Mouse (Mus musculus): Measurements from ENCODE around the gene Ccdc28b. TPM values are rescaled to one million over a fixed set of nuclear protein-coding genes. Genes with fewer than 3 reads are reported as not detected.

Ccdc28b gene
- total and polyA plus RNA-seq, 2 experiments from 2014 or later = 55.1 to 58.0 TPM

DNA sequence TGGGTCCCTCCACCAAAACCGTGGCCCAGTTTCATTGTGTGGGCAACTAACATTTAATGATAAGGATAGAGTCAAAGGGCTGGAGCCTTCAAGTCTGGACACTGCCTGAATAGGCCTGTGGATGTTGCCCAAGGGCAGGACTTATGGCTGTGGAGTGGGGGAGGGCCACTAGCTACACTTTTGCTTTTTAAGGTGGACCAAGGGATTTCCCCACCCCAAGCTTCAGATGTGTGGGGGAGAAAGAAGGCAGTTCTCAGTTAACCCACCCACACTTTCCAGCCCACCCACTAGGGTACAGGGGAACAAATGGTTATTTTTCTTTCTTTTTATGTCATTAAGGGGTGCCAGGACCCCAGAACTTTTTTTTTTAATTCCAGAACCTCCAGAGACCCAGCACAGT, 39.4 kb downstream of the Ccdc28b start:
- TF ChIP-seq CTCF (IDR thresholded peaks at IDR 0.05; ENCODE audit: low read depth) = no peak
- TF ChIP-seq EP300 (IDR thresholded peaks at IDR 0.05; ENCODE audit: low read depth) = no peak
- DNase-seq (ENCODE audit: low spot score) (no peak), ATAC-seq (ENCODE audit: insufficient read depth, low read depth) (no peak)
- Histone ChIP-seq H3K4me2 (ENCODE audit: low read depth, low read length) (peak overlapping the region; percentile 73), H3K9ac (replicated peaks; ENCODE audit: low read depth, low read length) (peak overlapping the region; percentile 50; the same call in 1 of the 2 replicates), H3K4me3 (ENCODE audit: low read depth, low read length) (peak overlapping the region; percentile 50), H3K9me3 (replicated peaks; ENCODE audit: control insufficient read depth, low read length) (no peaks in the 10 kb centered on the region), H3K27ac (ENCODE audit: low read depth) (peak overlapping the region; percentile 61), H3K4me1 (ENCODE audit: control insufficient read depth, insufficient read depth) (peaks cover 6% of the 10 kb centered on the region; the same call in 1 of the 2 replicates), H3K36me3 (replicated peaks; ENCODE audit: control insufficient read depth, insufficient read depth, low read length) (no peaks in the 10 kb centered on the region), H3K27me3 (ENCODE audit: control insufficient read depth, insufficient read depth, low read length) (no peaks in the 10 kb centered on the region)
- 67% methylated on average over 1 of the region's 1 CpGs for WGBS

DNA sequence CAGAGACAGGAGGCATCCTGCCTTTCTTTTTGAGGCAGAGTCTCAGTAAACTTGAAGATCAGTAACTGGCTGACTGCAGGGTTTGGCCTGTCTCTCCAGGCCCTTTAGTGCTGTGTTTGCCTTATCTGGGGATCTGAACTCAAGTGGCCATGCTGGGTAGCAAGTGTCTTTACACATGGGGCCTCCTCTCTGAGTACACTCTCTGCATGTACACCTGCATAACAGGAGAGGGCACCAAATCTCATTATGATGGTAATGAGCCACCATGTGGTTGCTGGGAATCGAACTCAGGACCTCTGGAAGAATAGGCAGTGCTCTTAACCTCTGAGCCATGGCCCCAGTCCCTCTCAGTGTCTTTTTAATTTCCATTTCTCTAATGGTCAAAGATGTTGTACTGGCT, 41.5 kb downstream of the Ccdc28b start:
- Histone ChIP-seq H3K4me1 (ENCODE audit: control insufficient read depth, insufficient read depth) (peaks cover 14% of the 10 kb centered on the region), H3K27me3 (ENCODE audit: control insufficient read depth, insufficient read depth, low read length) (no peaks in the 10 kb centered on the region), H3K4me2 (ENCODE audit: low read depth, low read length) (no peak overlapping the region), H3K9ac (replicated peaks; ENCODE audit: low read depth, low read length) (no peak overlapping the region), H3K27ac (ENCODE audit: low read depth) (no peak overlapping the region), H3K4me3 (ENCODE audit: low read depth, low read length) (no peak overlapping the region), H3K9me3 (replicated peaks; ENCODE audit: control insufficient read depth, low read length) (no peaks in the 10 kb centered on the region), H3K36me3 (replicated peaks; ENCODE audit: control insufficient read depth, insufficient read depth, low read length) (no peaks in the 10 kb centered on the region)
- 85% methylated on average over 1 of the region's 1 CpGs for WGBS
- no peak for DNase-seq (ENCODE audit: low spot score)
- TF ChIP-seq CTCF (IDR thresholded peaks at IDR 0.05; ENCODE audit: low read depth) = no peak
- no peak for TF ChIP-seq EP300 (IDR thresholded peaks at IDR 0.05; ENCODE audit: low read depth)
- no peak for ATAC-seq (ENCODE audit: insufficient read depth, low read depth)

DNA sequence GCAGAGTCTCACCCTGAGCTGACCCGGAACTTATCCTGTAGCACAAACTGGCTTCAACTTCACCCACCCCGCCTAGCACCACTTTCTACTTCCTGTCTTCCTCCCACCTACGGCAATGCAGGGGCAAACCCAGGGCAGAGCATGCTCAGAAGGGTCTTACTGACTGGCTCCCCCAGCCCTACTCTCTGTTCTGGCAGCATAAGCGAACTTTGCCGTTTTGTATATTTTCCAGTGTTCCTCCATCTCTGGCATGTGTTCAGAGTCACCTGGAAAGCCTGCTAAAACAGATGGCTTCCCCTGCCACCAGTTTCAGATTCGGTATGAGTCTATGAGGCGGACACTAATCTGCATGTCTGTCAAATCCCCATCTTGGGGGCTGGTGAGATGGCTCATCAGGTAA, 43.4 kb downstream of the Ccdc28b start:
- Histone ChIP-seq H3K9me3 (replicated peaks; ENCODE audit: control insufficient read depth, low read length) (no peaks in the 10 kb centered on the region), H3K4me2 (ENCODE audit: low read depth, low read length) (no peak overlapping the region), H3K9ac (replicated peaks; ENCODE audit: low read depth, low read length) (no peak overlapping the region), H3K36me3 (replicated peaks; ENCODE audit: control insufficient read depth, insufficient read depth, low read length) (no peaks in the 10 kb centered on the region), H3K27me3 (ENCODE audit: control insufficient read depth, insufficient read depth, low read length) (no peaks in the 10 kb centered on the region), H3K4me1 (ENCODE audit: control insufficient read depth, insufficient read depth) (peaks cover 14% of the 10 kb centered on the region), H3K27ac (ENCODE audit: low read depth) (peak overlapping the region; percentile 52), H3K4me3 (ENCODE audit: low read depth, low read length) (no peak overlapping the region)
- ATAC-seq (ENCODE audit: insufficient read depth, low read depth) (no peak), DNase-seq (ENCODE audit: low spot score) (peak; percentile 8)
- WGBS = 56% methylated on average over 7 of the region's 7 CpGs
- TF ChIP-seq CTCF (IDR thresholded peaks at IDR 0.05; ENCODE audit: low read depth) (no peak), EP300 (IDR thresholded peaks at IDR 0.05; ENCODE audit: low read depth) (no peak)

GRCm38 (mm10) chr4:129578466-129578865, 45.3 kb downstream of the Ccdc28b start, which contains the start of gene Fam167b:
Gene Fam167b, minus strand, starts transcription at chr4:129578549.
- DNase-seq (ENCODE audit: low spot score) (peak; percentile 54), ATAC-seq (ENCODE audit: insufficient read depth, low read depth) (peak; percentile 45; the same call in 1 of the 2 replicates)
- Histone ChIP-seq H3K27ac (ENCODE audit: low read depth) (peak within 1 kb of the TSS; percentile 66), H3K9me3 (replicated peaks; ENCODE audit: control insufficient read depth, low read length) (no peaks in the 10 kb centered on the region), H3K27me3 (ENCODE audit: control insufficient read depth, insufficient read depth, low read length) (no peaks in the 10 kb centered on the region), H3K9ac (replicated peaks; ENCODE audit: low read depth, low read length) (no peak within 1 kb of the TSS), H3K36me3 (replicated peaks; ENCODE audit: control insufficient read depth, insufficient read depth, low read length) (no peaks in the 10 kb centered on the region), H3K4me2 (ENCODE audit: low read depth, low read length) (peak within 1 kb of the TSS; percentile 51), H3K4me1 (ENCODE audit: control insufficient read depth, insufficient read depth) (peaks cover 7% of the 10 kb centered on the region; the same call in 1 of the 2 replicates), H3K4me3 (ENCODE audit: low read depth, low read length) (peak within 1 kb of the TSS; percentile 26; the same call in 1 of the 2 replicates)
- no peak for TF ChIP-seq EP300 (IDR thresholded peaks at IDR 0.05; ENCODE audit: low read depth)
- no peak for TF ChIP-seq CTCF (IDR thresholded peaks at IDR 0.05; ENCODE audit: low read depth)
- 43% methylated on average over 5 of the region's 5 CpGs for WGBS

- WGBS = 69% methylated on average over 7 of the region's 7 CpGs
- DNase-seq (ENCODE audit: low spot score) = no peak
Observed at GRCm38 (mm10) chr4:129577688-129578087, 46.1 kb downstream of the Ccdc28b start.

More at GRCm38 (mm10) chr4:129577688-129578087, 46.1 kb downstream of the Ccdc28b start:
- H3K36me3 ChIP-seq (replicated peaks; ENCODE audit: control insufficient read depth, insufficient read depth, low read length) = no peaks in the 10 kb centered on the region
- H3K9ac ChIP-seq (replicated peaks; ENCODE audit: low read depth, low read length) = no peak overlapping the region
- no peaks in the 10 kb centered on the region for H3K9me3 ChIP-seq (replicated peaks; ENCODE audit: control insufficient read depth, low read length)
- H3K27me3 ChIP-seq (ENCODE audit: control insufficient read depth, insufficient read depth, low read length) = no peaks in the 10 kb centered on the region
- ATAC-seq (ENCODE audit: insufficient read depth, low read depth) = no peak
- H3K4me3 ChIP-seq (ENCODE audit: low read depth, low read length) = 0 out of 2 replicates have a peak overlapping the region, but pooled peaks have one; percentile 26
- H3K4me2 ChIP-seq (ENCODE audit: low read depth, low read length) = peak overlapping the region; percentile 51
- H3K27ac ChIP-seq (ENCODE audit: low read depth) = peak overlapping the region; percentile 63
- TF ChIP-seq EP300 (IDR thresholded peaks at IDR 0.05; ENCODE audit: low read depth) (no peak), CTCF (IDR thresholded peaks at IDR 0.05; ENCODE audit: low read depth) (no peak)
- peaks cover 11% of the 10 kb centered on the region; the same call in 1 of the 2 replicates for H3K4me1 ChIP-seq (ENCODE audit: control insufficient read depth, insufficient read depth)

All from heart, postnatal 0 days (tissue).